Mouse (Mus musculus): ENCODE measurements around the gene Plcb3.

GRCm38 (mm10) chr19:6925307-6925573 is 51.0 kb downstream of the Plcb3 start, which contains the start of gene Catsperz:
- TF ChIP-seq POLR2A (IDR thresholded peaks at IDR 0.05; ENCODE audit: control insufficient read depth, extremely low read depth, insufficient read depth, low read length, poor library complexity) (no peak), CTCF (IDR thresholded peaks at IDR 0.05; ENCODE audit: borderline replicate concordance, control insufficient read depth, extremely low read depth, insufficient read depth, low read length, poor library complexity) (no peak)

All from thymus, adult 2 months (tissue).